Mouse (Mus musculus) heart, adult 2 months (tissue): Measurements from ENCODE around the gene Kdm4b.

Experiments
- CTCF ChIP-seq: fragments of 200-600 bp; IDR thresholded peaks from 2 replicates; pipeline ENCODE4 v1.8.1; 2022; ENCODE audit warnings: antibody characterized with exemption, mild to moderate bottlenecking, moderate library complexity
- EP300 ChIP-seq: fragments of 200-500 bp; IDR thresholded peaks from 2 replicates; pipeline ENCODE4 v1.6.1; 2011; ENCODE audit warnings: low read depth, low read length, control low read depth; ENCODE audit not compliant: insufficient read depth
- POLR2A ChIP-seq: fragments of 200-500 bp; IDR thresholded peaks from 2 replicates; pipeline ENCODE4 v1.6.1; 2011; ENCODE audit warnings: mild to moderate bottlenecking, low read depth, low read length, control low read depth; ENCODE audit not compliant: insufficient read depth

- no peak for TF ChIP-seq CTCF
- 0 out of 2 replicates have a peak, but pooled peaks have one; percentile 9 for TF ChIP-seq POLR2A
- TF ChIP-seq EP300 = peak; percentile 54; the same call in 1 of the 2 replicates
Measured at GRCm38 (mm10) chr17:56279481-56280155, 46.2 kb upstream of the Kdm4b start.
